Mouse (Mus musculus) E14TG2a.4 (cell line): ENCODE results near the gene Ccser1.
A peak's percentile ranks its signal among the peaks of the same experiment; 100 is the strongest.

Experiments
- H3K27me3 ChIP-seq: 2 replicates; pipeline ENCODE4 v1.6.1; 2014; ENCODE audit warnings: low read length, control low read depth; ENCODE audit not compliant: insufficient read depth
- H3K36me3 ChIP-seq: 2 replicates; pipeline ENCODE4 v1.6.1; 2014; ENCODE audit warnings: low read length, control low read depth; ENCODE audit not compliant: insufficient read depth
- H3K4me1 ChIP-seq: replicated peaks from 2 replicates; pipeline ENCODE4 v1.6.1; 2014; ENCODE audit warnings: low read depth, low read length, control low read depth
- H3K4me3 ChIP-seq: replicated peaks from 2 replicates; pipeline ENCODE4 v1.5.1; 2014; ENCODE audit warnings: mild to moderate bottlenecking, low read length
- H3K9me3 ChIP-seq: 2 replicates; pipeline ENCODE4 v1.6.1; 2014; ENCODE audit warnings: low read length, control low read depth
- CTCF ChIP-seq: conservative IDR thresholded peaks from 2 replicates; pipeline ENCODE4 v1.5.1; 2014; ENCODE audit warnings: low read length
- NANOG ChIP-seq: IDR thresholded peaks from 2 replicates; pipeline ENCODE4 v1.6.1; 2014; ENCODE audit warnings: borderline replicate concordance, low read length, mixed read lengths
- POU5F1 ChIP-seq: IDR thresholded peaks from 2 replicates; pipeline ENCODE4 v1.6.1; 2014; ENCODE audit warnings: low read length, borderline replicate concordance

Gene Ccser1

GRCm38 (mm10) chr6:61176126-61176525, 4.0 kb upstream of the Ccser1 start:
- peaks cover 30% of the 10 kb centered on the region for H3K27me3 ChIP-seq
- H3K9me3 ChIP-seq = no peaks in the 10 kb centered on the region
- H3K4me3 ChIP-seq = no peak overlapping the region
- no peaks in the 10 kb centered on the region for H3K36me3 ChIP-seq
- TF ChIP-seq NANOG (no peak), CTCF (no peak), POU5F1 (no peak)
- peaks cover 4% of the 10 kb centered on the region for H3K4me1 ChIP-seq

DNA sequence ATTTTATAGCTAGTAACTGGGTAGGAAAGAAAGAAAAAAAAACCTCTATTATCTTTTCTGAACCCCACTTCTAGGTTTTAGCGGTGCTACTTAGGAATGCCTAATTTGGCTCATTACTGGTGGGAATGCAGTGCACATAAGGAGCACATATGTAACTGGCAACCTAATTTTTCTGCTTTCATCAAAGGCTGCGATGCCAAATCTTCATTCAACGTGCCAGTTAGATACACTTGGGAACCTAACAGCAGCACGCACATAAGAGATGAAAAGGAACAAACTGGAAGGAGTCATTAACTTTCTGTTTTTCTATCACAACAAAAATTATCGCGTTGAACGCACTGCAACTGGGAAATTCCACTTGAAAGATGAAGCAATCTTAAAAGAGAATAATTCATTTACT, 2.6 kb upstream of the Ccser1 start:
- TF ChIP-seq CTCF (no peak), POU5F1 (no peak), NANOG (no peak)
- H3K36me3 ChIP-seq = no peaks in the 10 kb centered on the region
- H3K9me3 ChIP-seq = no peaks in the 10 kb centered on the region
- H3K4me1 ChIP-seq = peaks cover 6% of the 10 kb centered on the region
- peaks cover 35% of the 10 kb centered on the region for H3K27me3 ChIP-seq
- H3K4me3 ChIP-seq = no peak overlapping the region

- no peak for TF ChIP-seq CTCF
- no peak for TF ChIP-seq POU5F1
- TF ChIP-seq NANOG = no peak
These were observed 529 bp upstream of the Ccser1 start for GRCm38 (mm10) chr6:61179641-61179948.

GRCm38 (mm10) chr6:61180756-61181191, 650 bp downstream of the Ccser1 start:
- TF ChIP-seq CTCF (no peak), NANOG (no peak), POU5F1 (no peak)
- Histone ChIP-seq H3K4me3 (peak overlapping the region; percentile 83), H3K27me3 (peaks cover 33% of the 10 kb centered on the region), H3K4me1 (peaks cover 6% of the 10 kb centered on the region), H3K36me3 (no peaks in the 10 kb centered on the region), H3K9me3 (no peaks in the 10 kb centered on the region)

More at GRCm38 (mm10) chr6:61179641-61179948, 529 bp upstream of the Ccser1 start:
- peak overlapping the region; percentile 83 for H3K4me3 ChIP-seq
- peaks cover 6% of the 10 kb centered on the region for H3K4me1 ChIP-seq
- no peaks in the 10 kb centered on the region for H3K36me3 ChIP-seq
- peaks cover 33% of the 10 kb centered on the region for H3K27me3 ChIP-seq
- no peaks in the 10 kb centered on the region for H3K9me3 ChIP-seq

DNA sequence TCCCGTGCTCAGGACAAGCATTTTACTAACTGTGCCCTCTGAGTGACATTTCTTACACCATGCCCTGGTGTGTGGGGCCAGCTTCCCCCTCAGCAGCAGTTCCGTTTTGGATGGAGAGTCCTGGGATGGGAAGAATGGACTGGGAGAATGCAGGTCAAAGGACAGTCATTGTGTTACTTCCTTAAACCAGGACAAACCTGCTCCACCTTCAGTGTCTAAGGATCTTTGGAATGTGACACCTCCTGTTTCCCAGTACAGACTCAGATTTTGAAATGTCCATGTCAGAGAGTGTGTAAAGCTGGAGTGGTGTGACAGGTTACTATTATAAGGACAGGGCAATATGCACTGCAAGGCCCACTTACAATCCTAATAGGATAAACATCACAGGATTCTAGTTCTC, 8.9 kb downstream of the Ccser1 start:
- Histone ChIP-seq H3K4me1 (no peaks in the 10 kb centered on the region), H3K4me3 (no peak overlapping the region), H3K27me3 (no peaks in the 10 kb centered on the region; the same call in 1 of the 2 replicates), H3K36me3 (no peaks in the 10 kb centered on the region), H3K9me3 (no peaks in the 10 kb centered on the region)
- no peak for TF ChIP-seq NANOG
- TF ChIP-seq POU5F1 = no peak
- no peak for TF ChIP-seq CTCF

GRCm38 (mm10) chr6:61191597-61192386, 11.7 kb downstream of the Ccser1 start:
- Histone ChIP-seq H3K27me3 (no peaks in the 10 kb centered on the region), H3K36me3 (no peaks in the 10 kb centered on the region), H3K4me1 (0 out of 2 replicates have a peak, but pooled peaks cover 2% of the 10 kb centered on the region), H3K4me3 (no peak overlapping the region), H3K9me3 (no peaks in the 10 kb centered on the region)
- TF ChIP-seq NANOG (no peak), CTCF (no peak), POU5F1 (no peak)

- Histone ChIP-seq H3K27me3 (no peaks in the 10 kb centered on the region), H3K4me1 (no peaks in the 10 kb centered on the region), H3K9me3 (no peaks in the 10 kb centered on the region), H3K36me3 (no peaks in the 10 kb centered on the region), H3K4me3 (no peak overlapping the region)
- TF ChIP-seq NANOG (no peak), POU5F1 (no peak), CTCF (no peak)
These were observed 23.2 kb downstream of the Ccser1 start for GRCm38 (mm10) chr6:61203344-61203743.

GRCm38 (mm10) chr6:61206042-61206441, 25.9 kb downstream of the Ccser1 start:
- TF ChIP-seq POU5F1 = no peak
- TF ChIP-seq NANOG = no peak
- TF ChIP-seq CTCF = no peak

More at GRCm38 (mm10) chr6:61206042-61206441, 25.9 kb downstream of the Ccser1 start:
- Histone ChIP-seq H3K4me1 (no peaks in the 10 kb centered on the region), H3K9me3 (no peaks in the 10 kb centered on the region), H3K4me3 (no peak overlapping the region), H3K36me3 (no peaks in the 10 kb centered on the region), H3K27me3 (no peaks in the 10 kb centered on the region)
